Mouse (Mus musculus): ENCODE results near the gene Pga5. TPM values are rescaled to one million over a fixed set of nuclear protein-coding genes. Genes with fewer than 3 reads are reported as not detected.

The Pga5 gene
- polyA plus RNA-seq, 1 experiment, result not detected

GRCm38 (mm10) chr19:10702125-10702524 lies 24.3 kb upstream of the Pga5 start:
- H3K27me3 ChIP-seq (ENCODE audit: control insufficient read depth, insufficient read depth, low read length), result no peaks in the 10 kb centered on the region
- WGBS, result 82% methylated on average over 8 of the region's 8 CpGs
- H3K27ac ChIP-seq (ENCODE audit: insufficient read depth, low read depth, low read length), result no peak overlapping the region
- no peak overlapping the region for H3K4me3 ChIP-seq (ENCODE audit: low read depth, low read length)
- H3K4me1 ChIP-seq (ENCODE audit: control insufficient read depth, insufficient read depth, insufficient read length, low read length), result peaks cover 37% of the 10 kb centered on the region
- no peak for TF ChIP-seq CTCF (IDR thresholded peaks at IDR 0.05; ENCODE audit: extremely low read depth, insufficient read length, insufficient replicate concordance, low read depth, low read length)
- TF ChIP-seq POLR2A (IDR thresholded peaks at IDR 0.05; ENCODE audit: low read depth, low read length), result no peak
- H3K36me3 ChIP-seq (ENCODE audit: control insufficient read depth, insufficient read depth, low read length), result peaks cover 8% of the 10 kb centered on the region; the same call in 1 of the 2 replicates

DNA sequence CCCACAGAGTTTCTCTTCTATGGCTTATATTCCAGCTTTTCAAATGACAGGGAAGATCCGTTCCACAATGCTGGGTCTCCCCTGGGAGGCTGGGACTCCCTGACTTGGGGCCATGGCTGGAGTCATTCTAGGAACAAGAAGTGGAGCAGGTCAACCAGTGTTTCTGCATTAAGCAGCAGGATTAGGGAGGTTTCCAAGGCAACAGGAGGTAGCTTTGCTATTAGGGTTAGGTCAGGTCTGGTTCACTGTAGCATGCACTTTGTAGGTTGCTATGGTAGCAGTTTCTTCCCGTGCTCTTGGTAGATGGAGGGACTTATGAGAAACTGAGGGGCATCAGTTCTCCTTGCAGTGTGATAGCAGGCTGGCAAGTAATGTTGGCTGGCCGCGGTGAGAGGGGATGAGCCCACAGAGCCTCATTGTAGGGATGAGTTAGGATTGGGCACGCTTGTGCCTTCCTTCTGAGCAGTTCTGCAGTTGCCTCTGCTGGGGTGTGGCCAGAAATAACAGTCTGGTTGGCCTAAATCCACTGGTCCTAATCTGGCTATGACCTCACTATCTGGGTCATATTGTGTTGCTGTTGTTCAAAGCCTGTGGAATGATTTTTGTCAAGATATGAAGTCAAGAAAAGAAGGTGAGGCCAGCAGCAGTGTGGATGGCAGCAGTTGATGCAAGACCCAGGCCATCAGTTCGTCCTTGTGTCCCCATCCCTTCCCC lies 23.3 kb upstream of the Pga5 start:
- WGBS, result 79% methylated on average over 6 of the region's 6 CpGs
- no peaks in the 10 kb centered on the region for H3K27me3 ChIP-seq (ENCODE audit: control insufficient read depth, insufficient read depth, low read length)
- H3K4me1 ChIP-seq (ENCODE audit: control insufficient read depth, insufficient read depth, insufficient read length, low read length), result peaks cover 39% of the 10 kb centered on the region
- no peak overlapping the region for H3K27ac ChIP-seq (ENCODE audit: insufficient read depth, low read depth, low read length)
- peaks cover 3% of the 10 kb centered on the region; the same call in 1 of the 2 replicates for H3K36me3 ChIP-seq (ENCODE audit: control insufficient read depth, insufficient read depth, low read length)
- no peak overlapping the region for H3K4me3 ChIP-seq (ENCODE audit: low read depth, low read length)
- TF ChIP-seq CTCF (IDR thresholded peaks at IDR 0.05; ENCODE audit: extremely low read depth, insufficient read length, insufficient replicate concordance, low read depth, low read length) (no peak), POLR2A (IDR thresholded peaks at IDR 0.05; ENCODE audit: low read depth, low read length) (no peak)

GRCm38 (mm10) chr19:10699851-10700250 lies 22.0 kb upstream of the Pga5 start:
- TF ChIP-seq CTCF (IDR thresholded peaks at IDR 0.05; ENCODE audit: extremely low read depth, insufficient read length, insufficient replicate concordance, low read depth, low read length), result no peak
- TF ChIP-seq POLR2A (IDR thresholded peaks at IDR 0.05; ENCODE audit: low read depth, low read length), result no peak
- H3K4me1 ChIP-seq (ENCODE audit: control insufficient read depth, insufficient read depth, insufficient read length, low read length), result peaks cover 46% of the 10 kb centered on the region

DNA sequence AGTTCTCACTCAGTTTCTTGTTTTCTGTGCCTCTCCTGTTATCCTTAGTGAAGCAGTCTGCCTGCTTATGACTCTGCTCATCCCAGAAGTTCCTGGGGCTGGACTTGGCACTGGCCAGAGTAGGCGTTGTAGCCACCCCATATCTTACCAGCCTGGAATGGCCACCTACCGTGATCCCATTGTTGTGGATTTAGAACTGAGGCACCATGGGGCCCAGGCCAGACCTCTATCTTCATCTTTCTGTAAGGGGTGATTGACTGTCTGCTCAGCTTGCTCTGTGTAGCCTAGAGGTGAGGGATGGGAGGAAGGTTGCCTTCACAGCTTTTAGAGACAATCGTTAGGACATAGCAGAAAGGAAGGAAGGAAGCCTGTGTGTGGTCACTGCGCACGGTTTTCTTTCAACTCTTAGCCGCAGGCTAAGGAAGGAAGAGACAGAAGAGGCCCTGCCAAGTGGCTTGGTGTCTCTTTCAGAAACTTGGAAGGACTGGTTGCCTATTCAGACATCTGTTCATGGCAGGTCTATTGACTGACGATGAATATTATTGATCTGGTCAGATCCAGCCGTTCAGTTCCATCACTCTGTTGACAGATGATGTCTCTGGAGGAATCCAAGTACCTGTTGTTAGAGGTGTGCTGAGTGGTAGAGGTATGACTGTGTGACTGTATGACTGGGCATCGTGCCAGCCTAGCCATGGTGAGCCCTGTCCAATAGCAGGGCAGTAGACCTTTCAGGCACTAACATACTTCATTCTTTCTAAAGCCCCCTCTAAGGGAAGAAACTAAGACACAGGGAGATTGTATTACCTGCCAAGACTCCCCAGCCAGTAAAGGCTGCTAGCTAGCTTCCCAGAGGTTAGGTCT lies 20.5 kb upstream of the Pga5 start:
- TF ChIP-seq CTCF (IDR thresholded peaks at IDR 0.05; ENCODE audit: extremely low read depth, insufficient read length, insufficient replicate concordance, low read depth, low read length) (no peak), POLR2A (IDR thresholded peaks at IDR 0.05; ENCODE audit: low read depth, low read length) (no peak)
- 60% methylated on average over 9 of the region's 9 CpGs for WGBS
- Histone ChIP-seq H3K27me3 (ENCODE audit: control insufficient read depth, insufficient read depth, low read length) (no peaks in the 10 kb centered on the region), H3K27ac (ENCODE audit: insufficient read depth, low read depth, low read length) (peak overlapping the region; percentile 52), H3K4me3 (ENCODE audit: low read depth, low read length) (no peak overlapping the region), H3K4me1 (ENCODE audit: control insufficient read depth, insufficient read depth, insufficient read length, low read length) (peaks cover 46% of the 10 kb centered on the region), H3K36me3 (ENCODE audit: control insufficient read depth, insufficient read depth, low read length) (no peaks in the 10 kb centered on the region; the same call in 1 of the 2 replicates)

More at GRCm38 (mm10) chr19:10699851-10700250, 22.0 kb upstream of the Pga5 start:
- 25% methylated on average over 9 of the region's 9 CpGs for WGBS
- no peak overlapping the region for H3K4me3 ChIP-seq (ENCODE audit: low read depth, low read length)
- peak overlapping the region; percentile 52 for H3K27ac ChIP-seq (ENCODE audit: insufficient read depth, low read depth, low read length)
- H3K36me3 ChIP-seq (ENCODE audit: control insufficient read depth, insufficient read depth, low read length), result no peaks in the 10 kb centered on the region; the same call in 1 of the 2 replicates
- no peaks in the 10 kb centered on the region for H3K27me3 ChIP-seq (ENCODE audit: control insufficient read depth, insufficient read depth, low read length)

DNA sequence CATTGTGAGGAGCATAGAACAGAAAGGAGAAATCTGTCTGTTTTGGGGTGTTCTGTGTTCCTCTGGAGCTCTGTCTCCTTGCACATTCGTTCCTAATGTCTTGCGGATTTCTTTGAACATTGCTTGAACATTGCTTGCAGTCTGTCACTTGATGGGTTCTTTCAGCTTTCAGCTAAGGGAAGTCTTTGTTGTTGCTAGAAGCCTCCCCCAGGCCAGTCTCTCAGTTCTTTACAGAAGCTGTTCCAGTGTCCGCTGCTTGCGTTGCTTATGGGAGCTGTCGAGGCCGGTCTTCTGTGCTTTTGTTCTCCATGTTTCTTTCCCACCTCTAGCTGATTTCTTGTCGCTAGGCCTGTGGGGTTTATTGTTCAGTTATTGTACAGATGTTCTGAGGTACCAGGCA lies 17.9 kb upstream of the Pga5 start:
- Histone ChIP-seq H3K27ac (ENCODE audit: insufficient read depth, low read depth, low read length) (no peak overlapping the region), H3K4me3 (ENCODE audit: low read depth, low read length) (no peak overlapping the region), H3K4me1 (ENCODE audit: control insufficient read depth, insufficient read depth, insufficient read length, low read length) (peaks cover 50% of the 10 kb centered on the region), H3K36me3 (ENCODE audit: control insufficient read depth, insufficient read depth, low read length) (no peaks in the 10 kb centered on the region), H3K27me3 (ENCODE audit: control insufficient read depth, insufficient read depth, low read length) (no peaks in the 10 kb centered on the region)
- WGBS, result 70% methylated on average over 7 of the region's 7 CpGs
- no peak for TF ChIP-seq POLR2A (IDR thresholded peaks at IDR 0.05; ENCODE audit: low read depth, low read length)
- no peak for TF ChIP-seq CTCF (IDR thresholded peaks at IDR 0.05; ENCODE audit: extremely low read depth, insufficient read length, insufficient replicate concordance, low read depth, low read length)

DNA sequence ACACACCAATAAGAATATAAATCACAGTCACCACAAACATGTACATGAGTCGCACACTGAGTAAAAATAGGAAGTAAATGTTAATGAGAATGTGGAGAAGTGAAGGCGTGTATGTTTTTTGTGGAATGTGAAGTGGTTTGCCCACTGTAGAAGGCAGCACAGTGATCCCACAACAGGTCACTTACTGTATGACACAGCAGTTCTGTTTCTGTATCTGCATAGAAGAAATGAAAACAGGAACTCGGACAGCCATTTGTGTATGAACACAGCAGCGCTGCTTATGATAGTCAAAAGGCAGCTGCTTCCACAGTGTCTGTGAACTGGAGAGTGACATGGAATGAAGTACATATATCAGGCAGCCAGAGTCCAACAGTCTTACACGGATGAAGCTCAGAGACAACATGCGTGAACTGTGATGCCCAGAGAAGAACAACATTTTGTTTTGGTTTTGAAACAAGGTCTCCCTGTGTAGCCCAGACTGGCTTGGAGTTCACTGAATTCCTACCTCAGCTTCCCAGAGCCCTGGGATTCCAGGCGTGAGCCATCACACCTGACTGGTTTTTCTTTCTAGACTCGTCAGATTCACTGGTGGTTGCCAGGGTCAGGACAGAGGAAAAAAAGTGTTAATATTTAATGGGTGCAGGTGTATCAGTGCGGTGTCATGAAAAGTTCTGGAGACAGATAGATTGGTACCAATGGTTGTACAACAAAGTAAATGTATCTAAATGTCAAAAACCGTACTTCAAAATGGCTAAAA lies 16.2 kb upstream of the Pga5 start:
- H3K4me1 ChIP-seq (ENCODE audit: control insufficient read depth, insufficient read depth, insufficient read length, low read length), result peaks cover 39% of the 10 kb centered on the region
- H3K36me3 ChIP-seq (ENCODE audit: control insufficient read depth, insufficient read depth, low read length), result no peaks in the 10 kb centered on the region
- H3K4me3 ChIP-seq (ENCODE audit: low read depth, low read length), result no peak overlapping the region
- H3K27me3 ChIP-seq (ENCODE audit: control insufficient read depth, insufficient read depth, low read length), result no peaks in the 10 kb centered on the region
- no peak overlapping the region for H3K27ac ChIP-seq (ENCODE audit: insufficient read depth, low read depth, low read length)
- WGBS, result 81% methylated on average over 10 of the region's 10 CpGs
- TF ChIP-seq POLR2A (IDR thresholded peaks at IDR 0.05; ENCODE audit: low read depth, low read length), result no peak
- no peak for TF ChIP-seq CTCF (IDR thresholded peaks at IDR 0.05; ENCODE audit: extremely low read depth, insufficient read length, insufficient replicate concordance, low read depth, low read length)

All from small intestine, adult 2 months (tissue).